Mouse (Mus musculus): ENCODE data around the gene Pigk. TPM values are rescaled to one million over a fixed set of nuclear protein-coding genes. Genes with fewer than 3 reads are reported as not detected.

Gene Pigk
- polyA plus RNA-seq, 1 experiment from 2014 or later, result 55.8 TPM

GRCm38 (mm10) chr3:152911578-152911977 is 197.7 kb downstream of the Pigk start:
- Histone ChIP-seq H3K4me1 (replicated peaks; ENCODE audit: control insufficient read depth, insufficient read depth, low read length) (no peaks in the 10 kb centered on the region), H3K27me3 (ENCODE audit: control insufficient read depth, insufficient read depth, low read length) (no peaks in the 10 kb centered on the region), H3K27ac (no peak overlapping the region), H3K9me3 (ENCODE audit: control insufficient read depth, low read length) (no peaks in the 10 kb centered on the region), H3K4me3 (replicated peaks; ENCODE audit: low read length) (no peak overlapping the region), H3K36me3 (replicated peaks; ENCODE audit: control insufficient read depth, insufficient read depth) (no peaks in the 10 kb centered on the region), H3K4me2 (replicated peaks) (no peak overlapping the region), H3K9ac (no peak overlapping the region)
- WGBS, result 89% methylated on average over 4 of the region's 4 CpGs
- DNase-seq (ENCODE audit: low spot score) (no peak), ATAC-seq (ENCODE audit: low FRiP score) (no peak)

DNA sequence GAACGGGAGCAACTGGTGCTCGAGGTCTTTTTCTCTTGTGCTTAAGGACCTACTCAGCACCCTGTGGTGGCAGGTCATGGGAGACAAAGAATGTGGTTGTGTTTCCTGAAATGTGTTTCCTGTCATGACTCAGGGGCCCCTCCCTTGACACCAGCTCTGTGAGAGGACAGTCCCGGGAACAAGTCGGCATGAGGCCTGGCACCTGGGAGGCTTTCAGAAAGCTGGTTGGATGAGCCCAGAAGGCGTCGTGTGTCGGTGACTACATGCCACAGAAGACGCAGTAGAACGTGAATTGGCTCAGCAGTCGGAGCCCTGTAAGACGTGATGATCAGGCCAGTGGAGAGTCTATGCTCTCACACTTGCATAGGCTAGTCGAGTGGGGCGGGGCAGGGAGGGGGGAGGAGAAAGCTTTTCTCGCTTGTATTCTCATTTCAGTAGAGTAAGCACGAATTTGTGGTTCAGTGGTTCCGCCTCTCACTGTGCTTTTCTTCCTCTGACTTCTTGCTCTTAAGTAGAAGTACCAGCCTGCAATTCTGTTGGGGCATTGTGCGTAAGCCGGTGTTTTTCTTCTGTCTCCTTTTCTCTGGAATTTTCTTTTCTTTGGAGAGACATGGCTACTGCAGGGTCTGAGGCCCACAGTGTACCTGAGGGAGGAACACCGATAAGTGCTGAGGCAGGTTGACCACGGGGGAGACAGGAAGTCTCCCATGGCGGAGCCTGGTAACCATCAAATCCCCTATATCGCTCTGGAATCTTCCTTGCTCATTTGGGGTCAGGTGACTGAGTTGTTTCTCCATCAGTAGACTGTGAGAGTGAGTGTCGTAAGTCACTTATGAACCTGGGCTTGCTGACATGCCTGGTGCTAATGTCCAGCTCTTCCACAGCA is 198.6 kb downstream of the Pigk start:
- Histone ChIP-seq H3K27ac (no peak overlapping the region), H3K9ac (no peak overlapping the region), H3K4me2 (replicated peaks) (no peak overlapping the region), H3K36me3 (replicated peaks; ENCODE audit: control insufficient read depth, insufficient read depth) (no peaks in the 10 kb centered on the region), H3K4me1 (replicated peaks; ENCODE audit: control insufficient read depth, insufficient read depth, low read length) (no peaks in the 10 kb centered on the region), H3K4me3 (replicated peaks; ENCODE audit: low read length) (no peak overlapping the region), H3K27me3 (ENCODE audit: control insufficient read depth, insufficient read depth, low read length) (no peaks in the 10 kb centered on the region), H3K9me3 (ENCODE audit: control insufficient read depth, low read length) (no peaks in the 10 kb centered on the region)
- no peak for ATAC-seq (ENCODE audit: low FRiP score)
- 88% methylated on average over 23 of the region's 23 CpGs for WGBS
- no peak for DNase-seq (ENCODE audit: low spot score)

GRCm38 (mm10) chr3:152913150-152913549 is 199.2 kb downstream of the Pigk start:
- Histone ChIP-seq H3K4me2 (replicated peaks) (no peak overlapping the region), H3K27me3 (ENCODE audit: control insufficient read depth, insufficient read depth, low read length) (no peaks in the 10 kb centered on the region), H3K9ac (no peak overlapping the region), H3K9me3 (ENCODE audit: control insufficient read depth, low read length) (no peaks in the 10 kb centered on the region), H3K4me1 (replicated peaks; ENCODE audit: control insufficient read depth, insufficient read depth, low read length) (no peaks in the 10 kb centered on the region), H3K4me3 (replicated peaks; ENCODE audit: low read length) (no peak overlapping the region), H3K36me3 (replicated peaks; ENCODE audit: control insufficient read depth, insufficient read depth) (no peaks in the 10 kb centered on the region), H3K27ac (no peak overlapping the region)
- ATAC-seq (ENCODE audit: low FRiP score) (no peak), DNase-seq (ENCODE audit: low spot score) (no peak)
- 94% methylated on average over 10 of the region's 10 CpGs for WGBS

DNA sequence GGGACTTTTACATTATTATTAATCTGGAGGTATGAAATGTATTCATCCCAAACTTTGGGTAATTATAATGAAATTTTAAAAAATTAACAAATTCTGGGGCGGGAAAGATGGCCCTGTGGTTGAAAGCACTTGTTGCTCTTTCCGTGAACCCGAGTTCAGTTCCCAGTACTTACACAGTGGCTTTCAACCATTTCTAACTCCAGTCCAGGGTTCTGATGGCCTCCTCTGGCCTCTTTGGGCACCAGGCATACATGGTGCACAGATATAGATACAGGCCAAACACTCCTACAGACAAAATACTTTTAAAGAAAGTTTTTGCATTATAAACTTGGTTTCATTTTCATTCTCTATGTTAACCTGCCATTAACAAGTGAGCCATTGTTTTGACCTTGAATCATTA is 199.7 kb downstream of the Pigk start:
- WGBS, result 95% methylated on average over 3 of the region's 3 CpGs
- Histone ChIP-seq H3K9ac (no peak overlapping the region), H3K4me3 (replicated peaks; ENCODE audit: low read length) (no peak overlapping the region), H3K4me1 (replicated peaks; ENCODE audit: control insufficient read depth, insufficient read depth, low read length) (no peaks in the 10 kb centered on the region), H3K4me2 (replicated peaks) (no peak overlapping the region), H3K36me3 (replicated peaks; ENCODE audit: control insufficient read depth, insufficient read depth) (no peaks in the 10 kb centered on the region), H3K9me3 (ENCODE audit: control insufficient read depth, low read length) (no peaks in the 10 kb centered on the region), H3K27ac (no peak overlapping the region), H3K27me3 (ENCODE audit: control insufficient read depth, insufficient read depth, low read length) (no peaks in the 10 kb centered on the region)
- ATAC-seq (ENCODE audit: low FRiP score) (no peak), DNase-seq (ENCODE audit: low spot score) (no peak)

DNA sequence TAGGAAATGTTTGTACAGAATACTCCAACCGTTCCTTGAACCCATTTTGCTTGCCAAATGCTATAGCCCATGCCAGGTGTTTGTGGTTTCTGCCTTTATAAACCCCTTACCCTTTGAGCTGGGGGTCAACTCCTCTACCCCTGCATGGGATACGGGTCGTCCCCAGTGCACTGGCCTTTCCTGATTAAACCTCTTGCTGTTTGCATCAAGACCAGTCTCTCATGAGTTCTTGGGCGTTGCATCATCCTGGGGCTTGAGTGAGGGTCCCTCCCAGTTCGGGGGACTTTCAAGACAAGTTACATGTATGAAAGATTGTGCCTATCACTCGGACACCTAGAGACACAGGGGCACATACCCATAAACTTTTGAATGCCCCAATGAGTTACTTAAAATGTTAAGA is 200.5 kb downstream of the Pigk start:
- Histone ChIP-seq H3K9me3 (ENCODE audit: control insufficient read depth, low read length) (no peaks in the 10 kb centered on the region), H3K4me1 (replicated peaks; ENCODE audit: control insufficient read depth, insufficient read depth, low read length) (no peaks in the 10 kb centered on the region), H3K27me3 (ENCODE audit: control insufficient read depth, insufficient read depth, low read length) (no peaks in the 10 kb centered on the region), H3K4me3 (replicated peaks; ENCODE audit: low read length) (no peak overlapping the region), H3K4me2 (replicated peaks) (no peak overlapping the region), H3K27ac (no peak overlapping the region), H3K36me3 (replicated peaks; ENCODE audit: control insufficient read depth, insufficient read depth) (no peaks in the 10 kb centered on the region), H3K9ac (no peak overlapping the region)
- ATAC-seq (ENCODE audit: low FRiP score), result no peak
- WGBS, result 85% methylated on average over 6 of the region's 6 CpGs
- no peak for DNase-seq (ENCODE audit: low spot score)

DNA sequence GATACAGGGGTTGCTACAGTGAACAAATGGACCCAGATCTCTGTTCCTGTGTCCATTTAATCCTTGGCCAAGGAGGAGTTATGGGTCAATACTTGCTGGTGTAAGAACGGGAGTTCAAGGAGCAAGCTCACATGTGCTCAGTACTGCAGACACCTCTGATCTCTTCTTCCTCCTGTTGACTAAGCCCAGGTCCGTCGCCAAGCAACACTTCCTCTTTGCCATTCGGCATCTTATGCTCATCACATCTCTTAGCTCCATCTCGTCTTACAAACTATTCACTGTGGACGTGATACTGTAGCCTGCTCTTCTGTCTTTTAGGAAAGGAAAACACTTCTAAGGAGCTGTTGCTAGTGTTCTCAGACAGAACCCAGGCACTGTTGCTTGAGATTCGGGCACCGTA is 203.7 kb downstream of the Pigk start:
- 82% methylated on average over 8 of the region's 8 CpGs for WGBS
- Histone ChIP-seq H3K4me2 (replicated peaks) (no peak overlapping the region), H3K9ac (no peak overlapping the region), H3K27me3 (ENCODE audit: control insufficient read depth, insufficient read depth, low read length) (no peaks in the 10 kb centered on the region), H3K4me3 (replicated peaks; ENCODE audit: low read length) (no peak overlapping the region), H3K27ac (no peak overlapping the region), H3K36me3 (replicated peaks; ENCODE audit: control insufficient read depth, insufficient read depth) (no peaks in the 10 kb centered on the region), H3K4me1 (replicated peaks; ENCODE audit: control insufficient read depth, insufficient read depth, low read length) (no peaks in the 10 kb centered on the region), H3K9me3 (ENCODE audit: control insufficient read depth, low read length) (no peaks in the 10 kb centered on the region)
- DNase-seq (ENCODE audit: low spot score) (no peak), ATAC-seq (ENCODE audit: low FRiP score) (no peak)

- Histone ChIP-seq H3K4me2 (replicated peaks) (no peak overlapping the region), H3K27me3 (ENCODE audit: control insufficient read depth, insufficient read depth, low read length) (no peaks in the 10 kb centered on the region), H3K4me1 (replicated peaks; ENCODE audit: control insufficient read depth, insufficient read depth, low read length) (no peaks in the 10 kb centered on the region), H3K9ac (no peak overlapping the region), H3K36me3 (replicated peaks; ENCODE audit: control insufficient read depth, insufficient read depth) (no peaks in the 10 kb centered on the region), H3K4me3 (replicated peaks; ENCODE audit: low read length) (no peak overlapping the region), H3K27ac (no peak overlapping the region), H3K9me3 (ENCODE audit: control insufficient read depth, low read length) (no peaks in the 10 kb centered on the region)
- 78% methylated on average over 10 of the region's 10 CpGs for WGBS
- ATAC-seq (ENCODE audit: low FRiP score) (no peak), DNase-seq (ENCODE audit: low spot score) (no peak)
Measured at GRCm38 (mm10) chr3:152919101-152919500, 205.2 kb downstream of the Pigk start.

DNA sequence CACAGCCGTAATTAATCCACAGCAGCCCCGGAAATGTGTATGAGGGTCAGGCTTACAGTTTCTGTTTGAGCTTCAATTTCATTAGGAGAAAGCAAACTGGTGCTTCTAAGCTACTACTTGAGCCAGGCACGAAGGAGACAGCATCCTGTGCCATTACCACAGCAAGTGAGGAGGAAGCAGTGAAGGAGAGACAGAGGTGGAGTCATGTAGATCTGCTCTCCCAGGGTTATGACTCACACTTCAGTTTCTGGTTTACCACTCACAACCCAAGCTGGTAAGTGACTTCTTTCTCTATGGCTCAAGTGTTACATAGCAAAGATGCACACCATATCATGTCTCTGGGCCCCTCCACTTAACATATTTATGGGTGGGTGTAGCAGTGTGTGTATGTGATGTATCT is 206.5 kb downstream of the Pigk start:
- Histone ChIP-seq H3K27me3 (ENCODE audit: control insufficient read depth, insufficient read depth, low read length) (no peaks in the 10 kb centered on the region), H3K4me2 (replicated peaks) (no peak overlapping the region), H3K9ac (no peak overlapping the region), H3K4me1 (replicated peaks; ENCODE audit: control insufficient read depth, insufficient read depth, low read length) (no peaks in the 10 kb centered on the region), H3K36me3 (replicated peaks; ENCODE audit: control insufficient read depth, insufficient read depth) (no peaks in the 10 kb centered on the region), H3K27ac (no peak overlapping the region), H3K9me3 (ENCODE audit: control insufficient read depth, low read length) (no peaks in the 10 kb centered on the region), H3K4me3 (replicated peaks; ENCODE audit: low read length) (no peak overlapping the region)
- 73% methylated on average over 3 of the region's 3 CpGs for WGBS
- DNase-seq (ENCODE audit: low spot score) (no peak), ATAC-seq (ENCODE audit: low FRiP score) (no peak)

- WGBS, result 70% methylated on average over 15 of the region's 15 CpGs
- H3K9ac ChIP-seq, result no peak overlapping the region
- H3K27ac ChIP-seq, result no peak overlapping the region
- H3K4me1 ChIP-seq (replicated peaks; ENCODE audit: control insufficient read depth, insufficient read depth, low read length), result no peaks in the 10 kb centered on the region
- no peaks in the 10 kb centered on the region for H3K27me3 ChIP-seq (ENCODE audit: control insufficient read depth, insufficient read depth, low read length)
- H3K36me3 ChIP-seq (replicated peaks; ENCODE audit: control insufficient read depth, insufficient read depth), result no peaks in the 10 kb centered on the region
- no peak for DNase-seq (ENCODE audit: low spot score)
- no peak overlapping the region for H3K4me3 ChIP-seq (replicated peaks; ENCODE audit: low read length)
- ATAC-seq (ENCODE audit: low FRiP score), result no peak
- no peak overlapping the region for H3K4me2 ChIP-seq (replicated peaks)
- no peaks in the 10 kb centered on the region for H3K9me3 ChIP-seq (ENCODE audit: control insufficient read depth, low read length)
Measured at GRCm38 (mm10) chr3:152923530-152923929, 209.6 kb downstream of the Pigk start.

All from hindbrain, embryonic 14.5 days (tissue).